Mouse (Mus musculus): Measurements from ENCODE around the gene Olfr203. TPM values are rescaled to one million over a fixed set of nuclear protein-coding genes. Genes with fewer than 3 reads are reported as not detected.
"Not testable (repeated sequence)": the region's sequence is repeated elsewhere in the genome, so short reads cannot be mapped to it uniquely, and the experiment has no call there.

Gene Olfr203
- polyA plus RNA-seq (2014; fragmentation: Nextera tagmentation; extraction: Ambion mirVana) = not detected in 2 replicates

GRCm38 (mm10) chr16:59298581-59298980 lies at the start of gene Olfr203:
Gene Olfr203 (plus strand): TSS chr16:59298881.
- 85% methylated on average over 2 of the region's 2 CpGs for WGBS

GRCm38 (mm10) chr16:59249684-59250083 lies 49.0 kb upstream of the Olfr203 start:
- WGBS = 88% methylated on average over 17 of the region's 17 CpGs
- no peak overlapping the region for H3K9ac ChIP-seq (ENCODE audit: low read length)
- H3K4me1 ChIP-seq (ENCODE audit: control insufficient read depth, insufficient read depth, low read length) = no peaks in the 10 kb centered on the region
- H3K9me3 ChIP-seq (ENCODE audit: control insufficient read depth, low read length) = no peaks in the 10 kb centered on the region
- H3K4me3 ChIP-seq (ENCODE audit: low read depth, low read length) = no peak overlapping the region
- no peak overlapping the region for H3K27ac ChIP-seq (ENCODE audit: low read depth, low read length)
- no peak overlapping the region for H3K4me2 ChIP-seq (ENCODE audit: low read depth)
- no peak for DNase-seq (ENCODE audit: low spot score)
- no peaks in the 10 kb centered on the region for H3K36me3 ChIP-seq (ENCODE audit: control insufficient read depth, insufficient read depth, low read length)
- no peaks in the 10 kb centered on the region for H3K27me3 ChIP-seq (ENCODE audit: control insufficient read depth, insufficient read depth, low read length)
- ATAC-seq (ENCODE audit: insufficient read depth, low FRiP score, low TSS enrichment) = no peak

More at GRCm38 (mm10) chr16:59298581-59298980, at the start of gene Olfr203:
- H3K4me2 ChIP-seq (ENCODE audit: low read depth) = no peak within 1 kb of the TSS
- ATAC-seq (ENCODE audit: insufficient read depth, low FRiP score, low TSS enrichment) (no peak), DNase-seq (ENCODE audit: low spot score) (no peak)
- no peaks in the 10 kb centered on the region for H3K27me3 ChIP-seq (ENCODE audit: control insufficient read depth, insufficient read depth, low read length)
- no peak within 1 kb of the TSS for H3K9ac ChIP-seq (ENCODE audit: low read length)
- no peak within 1 kb of the TSS for H3K27ac ChIP-seq (ENCODE audit: low read depth, low read length)
- no peaks in the 10 kb centered on the region for H3K4me1 ChIP-seq (ENCODE audit: control insufficient read depth, insufficient read depth, low read length)
- no peaks in the 10 kb centered on the region for H3K9me3 ChIP-seq (ENCODE audit: control insufficient read depth, low read length)
- no peaks in the 10 kb centered on the region for H3K36me3 ChIP-seq (ENCODE audit: control insufficient read depth, insufficient read depth, low read length)
- no peak within 1 kb of the TSS for H3K4me3 ChIP-seq (ENCODE audit: low read depth, low read length)

DNA sequence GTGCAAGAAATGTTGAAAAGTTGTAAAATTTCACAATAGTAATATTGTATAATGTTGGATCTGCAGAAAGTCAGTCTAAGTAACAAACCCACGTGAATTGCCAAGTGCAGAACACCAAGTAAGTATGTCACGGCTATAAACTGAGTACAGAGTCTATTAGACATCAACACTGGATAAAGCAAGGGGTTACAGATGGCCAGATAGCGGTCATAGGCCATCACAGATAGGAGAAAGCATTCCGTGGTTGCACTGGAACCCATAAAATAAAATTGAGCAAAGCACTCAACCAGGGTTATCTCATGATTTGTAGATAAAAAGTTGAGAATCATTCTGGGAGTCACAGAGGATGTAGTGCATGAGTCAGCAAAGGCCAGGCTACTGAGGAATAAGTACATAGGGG lies 29.6 kb upstream of the Olfr203 start:
- ATAC-seq (ENCODE audit: insufficient read depth, low FRiP score, low TSS enrichment); H3K9ac ChIP-seq (ENCODE audit: low read length); DNase-seq (ENCODE audit: low spot score); H3K27ac ChIP-seq (ENCODE audit: low read depth, low read length); H3K27me3 ChIP-seq (ENCODE audit: control insufficient read depth, insufficient read depth, low read length); H3K9me3 ChIP-seq (ENCODE audit: control insufficient read depth, low read length); H3K4me1 ChIP-seq (ENCODE audit: control insufficient read depth, insufficient read depth, low read length); H3K4me2 ChIP-seq (ENCODE audit: low read depth); H3K4me3 ChIP-seq (ENCODE audit: low read depth, low read length); H3K36me3 ChIP-seq (ENCODE audit: control insufficient read depth, insufficient read depth, low read length): not testable (repeated sequence)
- 79% methylated on average over 4 of the region's 4 CpGs for WGBS

DNA sequence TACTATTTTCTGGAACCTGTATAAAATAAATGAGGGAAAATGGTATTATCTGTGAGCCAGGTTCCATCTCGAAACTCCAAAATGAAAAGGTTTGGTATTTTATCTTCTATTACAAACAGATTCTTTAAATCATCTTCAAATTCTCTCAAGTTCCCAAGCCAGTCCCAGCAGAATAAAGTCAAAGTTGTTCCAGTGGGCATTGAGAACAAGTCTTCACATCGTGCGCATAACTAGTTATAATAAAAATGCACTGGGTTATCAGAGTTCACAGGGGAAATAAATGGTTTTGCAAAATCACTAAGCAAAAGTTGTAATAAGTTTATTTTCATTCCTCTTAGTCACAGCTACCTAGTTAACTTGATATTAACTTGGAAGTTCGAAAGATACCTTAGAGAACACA lies 26.1 kb upstream of the Olfr203 start, which contains the start of gene Olfr201:
Gene Olfr201 (minus strand): TSS at position 101 of the 400 bp plus-strand sequence.
- H3K27ac ChIP-seq (ENCODE audit: low read depth, low read length); H3K36me3 ChIP-seq (ENCODE audit: control insufficient read depth, insufficient read depth, low read length); DNase-seq (ENCODE audit: low spot score); H3K9ac ChIP-seq (ENCODE audit: low read length); H3K4me3 ChIP-seq (ENCODE audit: low read depth, low read length); H3K4me2 ChIP-seq (ENCODE audit: low read depth); H3K9me3 ChIP-seq (ENCODE audit: control insufficient read depth, low read length); H3K4me1 ChIP-seq (ENCODE audit: control insufficient read depth, insufficient read depth, low read length); ATAC-seq (ENCODE audit: insufficient read depth, low FRiP score, low TSS enrichment); H3K27me3 ChIP-seq (ENCODE audit: control insufficient read depth, insufficient read depth, low read length): not testable (repeated sequence)
- WGBS = 87% methylated on average over 4 of the region's 4 CpGs

DNA sequence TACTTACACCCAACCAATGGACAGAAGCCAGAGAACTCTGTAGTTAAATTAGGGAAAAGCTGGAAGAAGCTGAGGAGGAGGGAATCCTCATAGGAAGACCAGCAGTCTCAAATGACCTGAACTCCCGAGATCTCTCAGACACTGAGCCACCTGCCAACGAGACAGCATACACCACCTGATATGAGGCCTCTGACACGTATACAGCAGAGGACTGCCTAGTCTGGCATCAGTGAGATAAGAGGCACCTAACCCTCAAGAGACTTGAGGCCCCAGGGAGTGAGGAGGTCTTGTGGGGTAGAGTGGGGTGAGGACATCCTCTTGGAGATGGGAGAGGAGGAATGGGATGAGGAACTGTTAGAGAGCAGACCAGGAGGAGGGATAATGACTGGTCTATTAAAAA lies 18.1 kb upstream of the Olfr203 start:
- Histone ChIP-seq H3K36me3 (ENCODE audit: control insufficient read depth, insufficient read depth, low read length) (no peaks in the 10 kb centered on the region), H3K9me3 (ENCODE audit: control insufficient read depth, low read length) (no peaks in the 10 kb centered on the region), H3K4me3 (ENCODE audit: low read depth, low read length) (no peak overlapping the region), H3K4me1 (ENCODE audit: control insufficient read depth, insufficient read depth, low read length) (no peaks in the 10 kb centered on the region), H3K9ac (ENCODE audit: low read length) (no peak overlapping the region), H3K4me2 (ENCODE audit: low read depth) (no peak overlapping the region), H3K27me3 (ENCODE audit: control insufficient read depth, insufficient read depth, low read length) (no peaks in the 10 kb centered on the region), H3K27ac (ENCODE audit: low read depth, low read length) (no peak overlapping the region)
- no peak for DNase-seq (ENCODE audit: low spot score)
- WGBS = 88% methylated on average over 3 of the region's 3 CpGs
- ATAC-seq (ENCODE audit: insufficient read depth, low FRiP score, low TSS enrichment) = no peak

DNA sequence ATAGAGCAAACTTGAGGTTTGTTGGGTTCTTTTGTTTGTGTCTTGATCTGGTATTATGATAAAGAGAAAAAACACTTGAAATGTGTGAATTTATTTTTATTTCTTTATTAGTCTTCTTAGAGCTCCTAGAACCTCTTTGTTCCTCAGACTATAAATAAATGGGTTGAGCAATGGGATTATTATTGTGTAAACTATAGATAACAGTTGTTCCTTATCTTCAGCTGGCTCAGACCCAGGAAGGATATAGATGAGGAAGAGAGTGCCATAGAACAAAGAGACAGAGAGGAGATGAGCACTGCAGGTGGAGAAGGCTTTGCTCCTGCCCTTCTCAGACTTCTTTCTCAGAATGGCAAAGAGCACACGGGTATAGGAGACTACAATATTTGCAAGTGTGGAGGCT lies 15.2 kb upstream of the Olfr203 start:
- no peaks in the 10 kb centered on the region for H3K9me3 ChIP-seq (ENCODE audit: control insufficient read depth, low read length)
- H3K27ac ChIP-seq (ENCODE audit: low read depth, low read length) = no peak overlapping the region
- no peaks in the 10 kb centered on the region for H3K36me3 ChIP-seq (ENCODE audit: control insufficient read depth, insufficient read depth, low read length)
- ATAC-seq (ENCODE audit: insufficient read depth, low FRiP score, low TSS enrichment) = no peak
- H3K4me2 ChIP-seq (ENCODE audit: low read depth) = no peak overlapping the region
- DNase-seq (ENCODE audit: low spot score) = no peak
- no peak overlapping the region for H3K4me3 ChIP-seq (ENCODE audit: low read depth, low read length)
- 81% methylated on average over 1 of the region's 1 CpGs for WGBS
- no peaks in the 10 kb centered on the region for H3K27me3 ChIP-seq (ENCODE audit: control insufficient read depth, insufficient read depth, low read length)
- no peak overlapping the region for H3K9ac ChIP-seq (ENCODE audit: low read length)
- no peaks in the 10 kb centered on the region for H3K4me1 ChIP-seq (ENCODE audit: control insufficient read depth, insufficient read depth, low read length)

DNA sequence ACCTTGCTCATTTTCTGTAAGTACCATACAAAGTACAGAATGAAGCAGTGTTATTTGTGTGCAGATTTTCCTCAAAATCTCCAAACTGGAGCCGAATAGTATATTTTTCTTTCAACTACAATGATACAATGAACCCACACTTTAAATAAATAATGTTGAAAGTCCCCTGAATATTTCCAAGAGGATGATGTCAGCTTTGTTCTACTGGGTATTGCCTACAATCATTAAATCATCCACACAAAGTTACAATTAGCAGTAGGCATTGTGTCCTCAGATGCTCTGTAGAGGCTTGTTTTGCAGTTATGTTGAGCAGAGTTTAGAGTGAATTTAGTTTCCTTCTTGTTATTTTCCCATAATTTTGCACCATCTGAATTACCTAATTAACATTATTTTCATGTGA lies 12.0 kb upstream of the Olfr203 start, which contains the start of gene Olfr202:
Gene Olfr202 (minus strand): TSS at position 101 of the 400 bp plus-strand sequence.
- no peak within 1 kb of the TSS for H3K4me2 ChIP-seq (ENCODE audit: low read depth)
- no peak for DNase-seq (ENCODE audit: low spot score)
- H3K36me3 ChIP-seq (ENCODE audit: control insufficient read depth, insufficient read depth, low read length) = no peaks in the 10 kb centered on the region
- 79% methylated on average over 1 of the region's 1 CpGs for WGBS
- H3K27ac ChIP-seq (ENCODE audit: low read depth, low read length) = no peak within 1 kb of the TSS
- ATAC-seq (ENCODE audit: insufficient read depth, low FRiP score, low TSS enrichment) = no peak
- no peaks in the 10 kb centered on the region for H3K9me3 ChIP-seq (ENCODE audit: control insufficient read depth, low read length)
- H3K27me3 ChIP-seq (ENCODE audit: control insufficient read depth, insufficient read depth, low read length) = no peaks in the 10 kb centered on the region
- no peak within 1 kb of the TSS for H3K9ac ChIP-seq (ENCODE audit: low read length)
- no peaks in the 10 kb centered on the region for H3K4me1 ChIP-seq (ENCODE audit: control insufficient read depth, insufficient read depth, low read length)
- no peak within 1 kb of the TSS for H3K4me3 ChIP-seq (ENCODE audit: low read depth, low read length)

- not testable (repeated sequence) for ATAC-seq (ENCODE audit: insufficient read depth, low FRiP score, low TSS enrichment)
- 90% methylated on average over 9 of the region's 9 CpGs for WGBS
Observed at GRCm38 (mm10) chr16:59287576-59287975, 11.1 kb upstream of the Olfr203 start.

GRCm38 (mm10) chr16:59318148-59318547 lies 19.5 kb downstream of the Olfr203 start, which contains the start of gene Olfr204:
Gene Olfr204 (minus strand): TSS chr16:59318248.
- no peak within 1 kb of the TSS for H3K9ac ChIP-seq (ENCODE audit: low read length)
- no peaks in the 10 kb centered on the region for H3K27me3 ChIP-seq (ENCODE audit: control insufficient read depth, insufficient read depth, low read length)
- DNase-seq (ENCODE audit: low spot score) (no peak), ATAC-seq (ENCODE audit: insufficient read depth, low FRiP score, low TSS enrichment) (no peak)
- no peak within 1 kb of the TSS for H3K27ac ChIP-seq (ENCODE audit: low read depth, low read length)
- no peaks in the 10 kb centered on the region for H3K4me1 ChIP-seq (ENCODE audit: control insufficient read depth, insufficient read depth, low read length)
- H3K4me3 ChIP-seq (ENCODE audit: low read depth, low read length) = no peak within 1 kb of the TSS
- no peaks in the 10 kb centered on the region for H3K9me3 ChIP-seq (ENCODE audit: control insufficient read depth, low read length)
- H3K36me3 ChIP-seq (ENCODE audit: control insufficient read depth, insufficient read depth, low read length) = no peaks in the 10 kb centered on the region
- no peak within 1 kb of the TSS for H3K4me2 ChIP-seq (ENCODE audit: low read depth)

More at GRCm38 (mm10) chr16:59287576-59287975, 11.1 kb upstream of the Olfr203 start:
- H3K4me2 ChIP-seq (ENCODE audit: low read depth); H3K4me3 ChIP-seq (ENCODE audit: low read depth, low read length); H3K27me3 ChIP-seq (ENCODE audit: control insufficient read depth, insufficient read depth, low read length); H3K27ac ChIP-seq (ENCODE audit: low read depth, low read length); H3K36me3 ChIP-seq (ENCODE audit: control insufficient read depth, insufficient read depth, low read length); H3K9ac ChIP-seq (ENCODE audit: low read length); DNase-seq (ENCODE audit: low spot score); H3K4me1 ChIP-seq (ENCODE audit: control insufficient read depth, insufficient read depth, low read length); H3K9me3 ChIP-seq (ENCODE audit: control insufficient read depth, low read length): not testable (repeated sequence)
